Mouse (Mus musculus) heart, embryonic 13.5 days (tissue): ENCODE results near the gene Il1rn. TPM values are rescaled to one million over a fixed set of nuclear protein-coding genes. Genes with fewer than 3 reads are reported as not detected.

Experiments used
- ATAC-seq: fragments of 200-750 bp; cut with Nextera tagmentation; 2 replicates; pipeline ENCODE4 v1.8.0; 2017; ENCODE audit warnings: moderate TSS enrichment; ENCODE audit not compliant: insufficient number of reproducible peaks, low FRiP score, low TSS enrichment; ENCODE audit errors: extremely low read depth
- H3K27ac ChIP-seq: fragments of 300-500 bp; sonication (generic); replicated peaks from 2 replicates; pipeline ENCODE4 v1.5.1; 2015; ENCODE audit warnings: moderate library complexity, mild to moderate bottlenecking, inconsistent platforms
- H3K27me3 ChIP-seq: fragments of 300-500 bp; sonication (generic); replicated peaks from 2 replicates; pipeline ENCODE4 v1.6.1; 2015; ENCODE audit warnings: mild to moderate bottlenecking, inconsistent platforms
- H3K36me3 ChIP-seq: fragments of 300-500 bp; sonication (generic); 2 replicates; pipeline ENCODE4 v1.6.1; 2015; ENCODE audit warnings: mild to moderate bottlenecking, inconsistent platforms
- H3K4me1 ChIP-seq: fragments of 300-500 bp; sonication (generic); 2 replicates; pipeline ENCODE4 v1.6.1; 2015; ENCODE audit warnings: inconsistent platforms
- H3K4me2 ChIP-seq: fragments of 300-500 bp; sonication (generic); 2 replicates; pipeline ENCODE4 v1.6.1; 2015; ENCODE audit warnings: inconsistent platforms, mild to moderate bottlenecking, moderate library complexity
- H3K4me3 ChIP-seq: fragments of 300-500 bp; sonication (generic); 2 replicates; pipeline ENCODE4 v1.5.1; 2015; ENCODE audit warnings: moderate library complexity, mild to moderate bottlenecking, inconsistent platforms
- H3K9ac ChIP-seq: fragments of 300-500 bp; sonication (generic); 2 replicates; pipeline ENCODE4 v1.6.1; 2015; ENCODE audit warnings: inconsistent platforms, mild to moderate bottlenecking, moderate library complexity
- H3K9me3 ChIP-seq: fragments of 300-500 bp; sonication (generic); 2 replicates; pipeline ENCODE4 v1.6.1; 2016; ENCODE audit warnings: inconsistent platforms
- WGBS: fragments of 180-500 bp; shearing (Covaris S2); methylation state at CpG from one replicate; pipeline ENCODE4 v1.1.7; 2015; ENCODE audit warnings: mixed read lengths; 5-methylcytosine and 5-hydroxymethylcytosine counted together
- polyA plus RNA-seq: library from polyadenylated mRNA; unstranded; fragments of >200 nt; fragmentation: Nextera tagmentation; extraction: Ambion mirVana; gene quantifications from 2 replicates; pipeline ENCODE4 v1.2.1, GENCODE M21; 2015

Gene Il1rn
- polyA plus RNA-seq, 1 experiment from 2014 or later, result 0.47 TPM

DNA sequence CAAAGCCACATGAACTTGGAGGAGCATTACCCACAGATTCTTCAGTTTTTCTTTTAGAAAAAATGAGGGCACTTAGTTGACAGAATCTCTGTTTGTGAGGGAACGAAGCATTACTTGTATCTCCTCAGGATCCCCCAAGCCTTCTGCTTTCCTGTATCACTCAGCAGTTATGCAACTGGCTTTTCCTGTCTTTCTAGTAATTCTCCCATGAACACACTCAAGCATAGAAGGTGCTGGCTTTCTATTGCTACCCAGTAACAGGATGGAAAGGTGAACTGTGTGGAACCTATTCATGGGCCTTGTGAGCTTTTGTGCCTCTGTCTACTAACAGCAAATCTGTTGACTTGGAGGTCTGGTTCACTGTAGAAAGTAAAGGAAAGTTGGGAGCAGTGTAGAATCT is 11.3 kb downstream of the Il1rn start:
- WGBS, result 74% methylated on average over 1 of the region's 1 CpGs
- H3K4me2 ChIP-seq, result no peak overlapping the region
- no peak overlapping the region for H3K4me3 ChIP-seq
- H3K27ac ChIP-seq, result no peak overlapping the region
- no peak for ATAC-seq
- H3K4me1 ChIP-seq, result no peaks in the 10 kb centered on the region
- no peaks in the 10 kb centered on the region for H3K36me3 ChIP-seq
- no peaks in the 10 kb centered on the region for H3K27me3 ChIP-seq
- no peak overlapping the region for H3K9ac ChIP-seq
- H3K9me3 ChIP-seq, result no peaks in the 10 kb centered on the region

- Histone ChIP-seq H3K36me3 (no peaks in the 10 kb centered on the region), H3K4me1 (no peaks in the 10 kb centered on the region), H3K27me3 (no peaks in the 10 kb centered on the region), H3K27ac (no peak overlapping the region), H3K4me3 (no peak overlapping the region), H3K4me2 (no peak overlapping the region), H3K9ac (no peak overlapping the region), H3K9me3 (no peaks in the 10 kb centered on the region)
- WGBS, result 75% methylated on average over 2 of the region's 2 CpGs
- ATAC-seq, result no peak
Measured at GRCm38 (mm10) chr2:24351159-24351558, 14.5 kb downstream of the Il1rn start.

DNA sequence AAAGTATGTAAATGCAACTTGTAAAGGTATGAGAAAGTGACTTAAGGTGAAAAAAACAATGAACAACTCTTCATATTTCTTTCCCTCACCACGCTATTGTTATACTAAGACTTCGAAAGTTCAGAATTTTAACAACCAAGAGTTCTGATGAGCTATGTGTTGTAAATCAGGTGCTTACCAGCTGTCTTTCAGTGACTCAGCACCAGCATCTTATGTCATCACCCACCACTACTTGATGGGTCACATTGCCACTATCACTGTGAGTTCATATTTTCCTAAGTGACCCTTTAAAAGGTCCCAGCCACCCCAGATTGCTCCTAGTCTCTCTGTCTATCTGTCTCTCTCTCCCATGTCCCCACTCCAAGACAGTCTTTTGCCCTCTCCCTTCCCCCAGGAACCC is 16.4 kb downstream of the Il1rn start:
- H3K9ac ChIP-seq, result no peak overlapping the region
- no peaks in the 10 kb centered on the region for H3K36me3 ChIP-seq
- no peak overlapping the region for H3K4me2 ChIP-seq
- H3K27ac ChIP-seq, result no peak overlapping the region
- no peaks in the 10 kb centered on the region for H3K27me3 ChIP-seq
- no peaks in the 10 kb centered on the region for H3K9me3 ChIP-seq
- H3K4me1 ChIP-seq, result no peaks in the 10 kb centered on the region
- ATAC-seq, result no peak
- WGBS, result 89% methylated on average over 2 of the region's 2 CpGs
- H3K4me3 ChIP-seq, result no peak overlapping the region

- H3K9me3 ChIP-seq, result no peaks in the 10 kb centered on the region
- H3K27ac ChIP-seq, result no peak overlapping the region
- H3K4me2 ChIP-seq, result no peak overlapping the region
- H3K4me1 ChIP-seq, result no peaks in the 10 kb centered on the region
- WGBS, result 4% methylated on average over 1 of the region's 1 CpGs
- H3K4me3 ChIP-seq, result no peak overlapping the region
- H3K9ac ChIP-seq, result no peak overlapping the region
- no peaks in the 10 kb centered on the region for H3K36me3 ChIP-seq
- no peak for ATAC-seq
- H3K27me3 ChIP-seq, result 0 out of 2 replicates have a peak, but pooled peaks cover under 1% of the 10 kb centered on the region
Measured at GRCm38 (mm10) chr2:24357642-24358041, 21.0 kb downstream of the Il1rn start.

GRCm38 (mm10) chr2:24359347-24359746 is 22.7 kb downstream of the Il1rn start:
- 89% methylated on average over 1 of the region's 1 CpGs for WGBS
- H3K27ac ChIP-seq, result no peak overlapping the region
- H3K4me2 ChIP-seq, result no peak overlapping the region
- H3K4me3 ChIP-seq, result no peak overlapping the region
- H3K9ac ChIP-seq, result no peak overlapping the region
- 0 out of 2 replicates have a peak, but pooled peaks cover 4% of the 10 kb centered on the region for H3K27me3 ChIP-seq
- H3K9me3 ChIP-seq, result no peaks in the 10 kb centered on the region
- no peaks in the 10 kb centered on the region for H3K4me1 ChIP-seq
- ATAC-seq, result no peak
- no peaks in the 10 kb centered on the region for H3K36me3 ChIP-seq

GRCm38 (mm10) chr2:24363818-24364217 is 27.2 kb downstream of the Il1rn start:
- 69% methylated on average over 3 of the region's 3 CpGs for WGBS
- Histone ChIP-seq H3K27ac (no peak overlapping the region), H3K9ac (no peak overlapping the region), H3K9me3 (no peaks in the 10 kb centered on the region), H3K27me3 (peaks cover 24% of the 10 kb centered on the region), H3K4me3 (no peak overlapping the region), H3K36me3 (no peaks in the 10 kb centered on the region), H3K4me2 (no peak overlapping the region), H3K4me1 (peaks cover 5% of the 10 kb centered on the region)
- no peak for ATAC-seq

DNA sequence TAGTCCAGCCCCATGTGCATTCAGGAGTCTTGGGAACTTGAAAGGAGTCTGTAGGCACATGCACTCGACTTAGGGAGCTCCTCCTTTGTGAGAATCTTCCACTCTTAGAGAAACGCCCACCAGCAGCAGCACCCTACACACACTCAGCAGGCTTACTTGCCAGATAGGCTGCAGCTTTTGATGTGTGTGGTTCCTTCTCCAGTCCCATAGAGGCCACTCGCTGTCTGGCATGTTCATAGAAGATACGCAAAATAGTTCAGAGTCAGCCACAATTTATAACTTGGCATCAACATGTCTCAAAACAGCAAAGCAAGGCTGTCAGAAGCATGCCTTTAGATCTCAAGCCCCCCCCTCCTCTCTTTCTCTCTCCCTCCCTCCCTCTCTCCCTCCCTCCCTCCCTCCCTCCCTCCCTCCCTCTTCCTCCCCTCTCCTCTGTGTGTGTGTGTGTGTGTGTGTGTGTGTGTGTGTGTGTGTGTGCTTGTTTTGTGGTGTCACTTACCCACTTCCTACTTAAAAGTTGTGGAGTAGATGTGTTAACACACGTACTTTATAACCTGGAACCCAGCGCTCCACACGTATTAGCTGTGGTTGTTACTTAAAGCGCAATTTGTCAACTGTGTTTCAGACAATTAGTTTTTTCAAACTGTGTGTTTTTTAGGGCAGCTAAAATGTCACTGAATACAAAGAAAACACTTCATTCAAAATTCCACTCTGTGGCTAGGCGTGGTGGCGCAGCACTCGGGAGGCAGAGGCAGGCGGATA is 29.7 kb downstream of the Il1rn start:
- H3K4me1 ChIP-seq, result peaks cover 5% of the 10 kb centered on the region
- H3K9me3 ChIP-seq, result no peaks in the 10 kb centered on the region
- no peak overlapping the region for H3K4me3 ChIP-seq
- H3K36me3 ChIP-seq, result no peaks in the 10 kb centered on the region
- 66% methylated on average over 12 of the region's 12 CpGs for WGBS
- ATAC-seq, result no peak
- H3K27ac ChIP-seq, result no peak overlapping the region
- H3K4me2 ChIP-seq, result no peak overlapping the region
- peaks cover 24% of the 10 kb centered on the region for H3K27me3 ChIP-seq
- no peak overlapping the region for H3K9ac ChIP-seq

DNA sequence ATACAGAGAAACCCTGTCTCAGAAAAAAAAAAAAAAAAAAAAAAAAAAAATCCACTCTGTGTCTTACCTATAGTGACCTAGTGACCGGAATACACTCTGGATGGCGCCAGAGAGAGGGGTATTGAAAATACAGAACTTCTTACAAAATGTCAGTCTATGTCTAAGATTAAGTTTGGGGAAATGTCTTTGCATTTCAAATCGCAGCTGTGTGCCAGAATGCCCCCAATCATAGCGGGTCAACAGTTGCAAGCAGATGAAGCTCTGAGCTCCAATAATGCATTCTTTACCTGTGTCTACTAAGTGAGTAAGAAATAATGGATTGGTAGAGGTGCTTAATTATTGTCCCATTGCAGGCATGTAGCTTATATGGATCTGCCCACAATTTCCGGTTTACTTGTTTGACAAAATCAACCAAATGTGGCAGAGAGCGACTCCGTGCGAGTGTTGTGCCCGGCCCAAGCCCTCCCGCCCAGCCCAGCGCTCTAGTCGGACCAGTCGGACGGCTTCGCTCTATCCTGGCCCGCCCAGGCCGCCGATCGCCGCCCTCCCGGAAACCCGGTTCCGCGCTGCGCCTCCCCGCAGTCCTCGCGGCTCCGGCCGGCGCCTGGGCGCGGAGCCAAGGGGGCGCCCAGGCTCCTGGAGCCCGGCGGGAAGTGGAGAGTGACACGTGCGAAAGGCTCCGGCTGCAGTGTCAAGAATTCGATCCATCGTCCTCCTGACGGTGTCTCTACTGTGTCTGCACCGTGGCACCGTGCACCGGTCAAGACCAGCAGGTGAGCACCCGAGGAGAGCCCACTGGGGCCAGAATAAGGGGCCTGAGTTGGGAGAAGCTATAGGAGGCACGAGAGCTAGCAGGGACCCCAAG is 30.6 kb downstream of the Il1rn start, which contains the start of gene Psd4:
Gene Psd4, plus strand, starts transcription at position 551 of the 865 bp plus-strand sequence.
- WGBS, result 4% methylated on average over 47 of the region's 47 CpGs
- H3K9ac ChIP-seq, result peak within 1 kb of the TSS; percentile 72

GRCm38 (mm10) chr2:24367895-24368261 is 31.2 kb downstream of the Il1rn start:
- ATAC-seq, result no peak
- no peaks in the 10 kb centered on the region for H3K36me3 ChIP-seq
- 55% methylated on average over 4 of the region's 4 CpGs for WGBS
- H3K27me3 ChIP-seq, result peaks cover 21% of the 10 kb centered on the region
- peaks cover 5% of the 10 kb centered on the region for H3K4me1 ChIP-seq
- H3K4me3 ChIP-seq, result peak overlapping the region; percentile 47
- no peaks in the 10 kb centered on the region for H3K9me3 ChIP-seq
- peak overlapping the region; percentile 72 for H3K9ac ChIP-seq
- peak overlapping the region; percentile 72 for H3K4me2 ChIP-seq
- no peak overlapping the region for H3K27ac ChIP-seq

More for the DNA sequence above, 30.6 kb downstream of the Il1rn start, which contains the start of gene Psd4:
- no peaks in the 10 kb centered on the region for H3K9me3 ChIP-seq
- peak; percentile 70; the same call in 1 of the 2 replicates for ATAC-seq
- no peak within 1 kb of the TSS for H3K27ac ChIP-seq
- H3K36me3 ChIP-seq, result no peaks in the 10 kb centered on the region
- peak within 1 kb of the TSS; percentile 47 for H3K4me3 ChIP-seq
- peaks cover 5% of the 10 kb centered on the region for H3K4me1 ChIP-seq
- peak within 1 kb of the TSS; percentile 72 for H3K4me2 ChIP-seq
- peaks cover 24% of the 10 kb centered on the region for H3K27me3 ChIP-seq

DNA sequence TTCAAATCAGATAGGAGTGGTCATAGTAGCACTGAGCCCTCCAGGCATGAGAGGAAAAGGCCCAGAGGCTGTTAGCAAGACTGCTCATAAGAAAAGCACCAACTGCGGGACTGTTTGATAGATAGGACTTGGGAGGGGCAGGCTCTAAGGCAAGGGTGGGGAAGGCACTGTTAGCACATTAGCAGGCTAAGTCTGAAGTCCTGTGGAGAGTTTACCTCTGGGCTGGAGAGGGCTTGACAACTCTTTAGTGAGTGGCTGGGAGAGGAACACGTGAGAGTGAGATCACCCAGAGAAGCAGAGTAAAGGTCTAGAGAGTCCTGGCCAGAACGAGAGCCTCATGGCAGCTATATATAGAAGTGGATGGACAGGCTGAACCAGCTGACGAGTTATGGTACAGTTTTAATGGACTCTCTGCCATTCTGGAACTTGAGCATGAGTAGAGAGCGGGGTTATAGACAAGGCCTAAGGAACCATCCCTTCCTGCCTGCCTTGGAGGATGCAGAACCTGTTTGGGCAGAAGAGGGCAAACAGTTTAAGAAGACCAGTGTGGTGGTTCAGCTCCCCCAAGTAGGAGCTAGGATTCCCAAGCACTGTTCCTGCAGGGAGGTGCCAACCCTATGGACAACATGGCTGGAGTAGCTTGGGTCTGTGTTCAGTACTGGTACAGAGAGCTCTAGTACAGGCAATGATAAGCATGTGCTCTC is 42.2 kb downstream of the Il1rn start:
- Histone ChIP-seq H3K4me3 (no peak overlapping the region), H3K4me2 (no peak overlapping the region), H3K9ac (no peak overlapping the region), H3K27me3 (no peaks in the 10 kb centered on the region), H3K27ac (no peak overlapping the region), H3K9me3 (no peaks in the 10 kb centered on the region; the same call in 1 of the 2 replicates), H3K4me1 (no peaks in the 10 kb centered on the region), H3K36me3 (no peaks in the 10 kb centered on the region)
- 54% methylated on average over 5 of the region's 5 CpGs for WGBS
- no peak for ATAC-seq
